Mouse (Mus musculus): ENCODE measurements around the gene Grk4. TPM values are rescaled to one million over a fixed set of nuclear protein-coding genes. Genes with fewer than 3 reads are reported as not detected.

Grk4 gene
- total RNA-seq, 2 experiments from 2014 or later: 4.5 to 6.3 TPM

GRCm38 (mm10) chr5:34758762-34759161 is 98.6 kb downstream of the Grk4 start:
- DNase-seq (ENCODE audit: low spot score in 2 of 2): no peak
- H3K27ac ChIP-seq: no peak overlapping the region
- no peak overlapping the region for H3K4me3 ChIP-seq
- no peak for TF ChIP-seq CTCF (conservative IDR thresholded peaks at IDR 0.05)

GRCm38 (mm10) chr5:34760850-34761508 is 100.8 kb downstream of the Grk4 start:
- DNase-seq (ENCODE audit: low spot score in 2 of 2): no peak
- Histone ChIP-seq H3K4me3 (peak overlapping the region; percentile 79), H3K27ac (peak overlapping the region; percentile 93)
- TF ChIP-seq CTCF (conservative IDR thresholded peaks at IDR 0.05): no peak

- H3K4me3 ChIP-seq: peak within 1 kb of the TSS; percentile 79
- TF ChIP-seq CTCF (conservative IDR thresholded peaks at IDR 0.05): 0 out of 2 replicates have a peak, but pooled peaks have one; percentile 5
- peak; percentile 98 for DNase-seq (ENCODE audit: low spot score in 2 of 2)
- peak within 1 kb of the TSS; percentile 93 for H3K27ac ChIP-seq
Observed at GRCm38 (mm10) chr5:34761509-34761908, 101.3 kb downstream of the Grk4 start, which contains the start of gene Htt. Gene Htt (plus strand): TSS chr5:34761740.

GRCm38 (mm10) chr5:34761934-34762611 is 101.9 kb downstream of the Grk4 start:
- DNase-seq (ENCODE audit: low spot score in 2 of 2): peak; percentile 34 to 37
- peak overlapping the region; percentile 79 for H3K4me3 ChIP-seq
- no peak for TF ChIP-seq CTCF (conservative IDR thresholded peaks at IDR 0.05)
- H3K27ac ChIP-seq: peak overlapping the region; percentile 93

- no peak for TF ChIP-seq CTCF (conservative IDR thresholded peaks at IDR 0.05)
- H3K4me3 ChIP-seq: no peak overlapping the region
- DNase-seq (ENCODE audit: low spot score in 2 of 2): no peak
- H3K27ac ChIP-seq: no peak overlapping the region
Observed at GRCm38 (mm10) chr5:34771818-34772217, 111.6 kb downstream of the Grk4 start.

- TF ChIP-seq CTCF (conservative IDR thresholded peaks at IDR 0.05): no peak
- no peak overlapping the region for H3K4me3 ChIP-seq
- H3K27ac ChIP-seq: no peak overlapping the region
- no peak for DNase-seq (ENCODE audit: low spot score in 2 of 2)
Observed at GRCm38 (mm10) chr5:34772696-34773245, 112.6 kb downstream of the Grk4 start.

- H3K4me3 ChIP-seq: no peak overlapping the region
- no peak for TF ChIP-seq CTCF (conservative IDR thresholded peaks at IDR 0.05)
- DNase-seq (ENCODE audit: low spot score in 2 of 2): no peak
- H3K27ac ChIP-seq: no peak overlapping the region
Observed at GRCm38 (mm10) chr5:34773392-34773791, 113.2 kb downstream of the Grk4 start.

GRCm38 (mm10) chr5:34785027-34785426 is 124.8 kb downstream of the Grk4 start:
- DNase-seq (ENCODE audit: low spot score in 2 of 2): no peak
- Histone ChIP-seq H3K27ac (no peak overlapping the region), H3K4me3 (no peak overlapping the region)
- no peak for TF ChIP-seq CTCF (conservative IDR thresholded peaks at IDR 0.05)

- no peak for TF ChIP-seq CTCF (conservative IDR thresholded peaks at IDR 0.05)
Observed at GRCm38 (mm10) chr5:34791141-34791540, 131.0 kb downstream of the Grk4 start.

GRCm38 (mm10) chr5:34800292-34800953 is 140.2 kb downstream of the Grk4 start:
- no peak overlapping the region for H3K27ac ChIP-seq
- DNase-seq (ENCODE audit: low spot score in 2 of 2): no peak
- no peak for TF ChIP-seq CTCF (conservative IDR thresholded peaks at IDR 0.05)
- H3K4me3 ChIP-seq: no peak overlapping the region

More at GRCm38 (mm10) chr5:34791141-34791540, 131.0 kb downstream of the Grk4 start:
- no peak overlapping the region for H3K4me3 ChIP-seq
- DNase-seq (ENCODE audit: low spot score in 2 of 2): no peak
- no peak overlapping the region for H3K27ac ChIP-seq

Small RNAs within 50 kb of the gene (microRNA-seq; reads per million reads assigned to microRNA genes)
- 0 reads per million in 2 experiments for gene Mir467g

Other genes with a start within 250 kb of the Grk4 start
- gene Tnip2, start 146.4 kb upstream of the Grk4 start, total RNA-seq (2021): 10 to 100 TPM; 29.9 to 30.9 TPM
- 1 to 10 TPM; 3.3 to 6.6 TPM for gene Sh3bp2, start 134.5 kb upstream of the Grk4 start, total RNA-seq (2021)
- gene Add1, start 86.7 kb upstream of the Grk4 start, total RNA-seq (2021): 100 to 1,000 TPM; 444 to 448 TPM
- gene Mfsd10, start 23.2 kb upstream of the Grk4 start, total RNA-seq (2021): 10 to 100 TPM; 38.3 to 48.1 TPM
- 10 to 100 TPM; 16.0 to 16.9 TPM for gene Nop14, start 231 bp upstream of the Grk4 start, total RNA-seq (2021)
- gene Htt, start 101.4 kb downstream of the Grk4 start, total RNA-seq (2021): 10 to 100 TPM; 78.2 to 83.5 TPM
- 1 to 10 TPM; 6.1 to 7.0 TPM for gene Msantd1, start 247.6 kb downstream of the Grk4 start, total RNA-seq (2021)

All from layer of hippocampus, adult 2 months (tissue).